Mouse (Mus musculus): Measurements from ENCODE around the gene Zfp276. TPM values are rescaled to one million over a fixed set of nuclear protein-coding genes. Genes with fewer than 3 reads are reported as not detected.
"Not testable (repeated sequence)": the region's sequence is repeated elsewhere in the genome, so short reads cannot be mapped to it uniquely, and the experiment has no call there.

Gene Zfp276
- polyA plus RNA-seq (2012; ENCODE audit: insufficient read depth, insufficient read length, missing spikeins) = 3.3 and 7.7 TPM in 2 replicates

- Histone ChIP-seq H3K4me1 (ENCODE audit: control insufficient read depth, insufficient read depth, insufficient read length, low read length) (peaks cover 8% of the 10 kb centered on the region; the same call in 1 of the 2 replicates), H3K27ac (replicated peaks; ENCODE audit: low read depth, low read length) (peak within 1 kb of the TSS; percentile 83), H3K4me3 (ENCODE audit: insufficient read depth, low read depth, low read length) (peak within 1 kb of the TSS; percentile 93)
Observed at GRCm38 (mm10) chr8:123254099-123254885, at the start of gene Zfp276, which contains the start of gene Vps9d1. Gene Zfp276, plus strand, starts transcription at chr8:123254195. Gene Vps9d1, minus strand, starts transcription at chr8:123254348.

DNA sequence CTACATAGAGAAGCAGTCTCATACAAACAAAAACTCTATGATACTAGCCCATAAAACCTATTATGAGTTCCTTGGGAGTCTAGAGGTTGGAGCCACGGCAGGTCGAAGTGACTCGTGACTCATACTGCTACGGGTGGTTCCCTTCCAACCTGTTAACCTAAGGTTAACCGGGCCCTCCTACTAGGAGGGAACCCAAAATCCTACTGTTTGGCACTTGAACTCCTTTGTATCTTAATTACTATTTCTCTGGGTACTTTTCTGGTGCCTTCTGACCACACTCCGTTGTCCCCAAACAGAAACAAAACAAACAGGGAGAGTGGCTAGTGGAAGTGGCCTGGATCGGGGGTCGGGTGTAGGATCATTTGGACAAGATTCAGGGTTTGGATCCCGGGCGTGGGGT, 42.1 kb upstream of the Zfp276 start:
- H3K27ac ChIP-seq (replicated peaks; ENCODE audit: low read depth, low read length) = no peak overlapping the region

DNA sequence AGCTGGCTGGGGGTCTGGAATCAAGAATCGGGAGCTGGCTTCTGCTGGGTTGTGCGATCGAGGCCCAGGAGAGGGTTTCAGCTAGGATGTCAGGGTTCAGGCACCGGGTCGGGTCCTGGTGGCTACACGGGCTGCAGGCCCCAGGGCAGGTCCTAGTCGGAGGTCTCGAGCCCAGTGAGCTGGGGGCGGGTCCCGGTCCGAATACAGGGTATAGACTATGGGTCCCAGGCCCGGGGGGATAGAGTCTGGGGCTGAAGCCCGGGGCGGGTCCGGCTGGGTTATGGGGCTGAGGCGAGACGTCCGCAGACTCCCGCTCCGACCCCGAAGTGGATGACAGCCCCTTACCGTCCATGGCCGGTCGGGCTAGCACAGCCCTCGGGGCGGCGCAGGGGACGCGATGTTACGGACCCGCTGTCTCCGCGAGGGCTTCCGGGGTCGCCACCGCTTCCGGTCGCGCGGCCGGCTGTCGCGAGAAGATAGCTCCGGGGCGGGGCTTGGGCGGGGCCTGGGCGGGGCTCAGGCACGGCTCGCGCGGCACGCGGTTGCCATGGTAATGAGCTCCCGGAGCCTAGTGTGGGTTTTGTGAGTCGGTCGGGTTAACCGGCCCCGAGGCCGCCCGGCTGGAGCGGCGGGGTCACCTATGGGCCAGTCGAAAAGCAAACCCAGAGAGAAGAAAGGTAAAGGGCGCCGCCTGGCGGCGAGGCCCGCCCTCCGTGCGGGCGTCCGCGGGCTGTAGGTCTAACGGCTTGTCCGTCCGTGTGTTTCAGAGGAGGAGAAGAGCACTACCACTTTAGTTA, 41.5 kb upstream of the Zfp276 start, which contains the start of the genes Chmp1a and Spata33:
Chmp1a (minus strand) TSS at position 443 of the 797 bp plus-strand sequence.
Spata33 (plus strand) TSS at position 512 of the 797 bp plus-strand sequence.
- H3K4me1 ChIP-seq (ENCODE audit: control insufficient read depth, insufficient read depth, insufficient read length, low read length) = no peaks in the 10 kb centered on the region
- peak within 1 kb of the TSS; percentile 63 for H3K27ac ChIP-seq (replicated peaks; ENCODE audit: low read depth, low read length)
- H3K4me3 ChIP-seq (ENCODE audit: insufficient read depth, low read depth, low read length) = peak within 1 kb of the TSS; percentile 97

More for the DNA sequence above, 42.1 kb upstream of the Zfp276 start:
- H3K4me3 ChIP-seq (ENCODE audit: insufficient read depth, low read depth, low read length) = peak overlapping the region; percentile 97
- no peaks in the 10 kb centered on the region for H3K4me1 ChIP-seq (ENCODE audit: control insufficient read depth, insufficient read depth, insufficient read length, low read length)

DNA sequence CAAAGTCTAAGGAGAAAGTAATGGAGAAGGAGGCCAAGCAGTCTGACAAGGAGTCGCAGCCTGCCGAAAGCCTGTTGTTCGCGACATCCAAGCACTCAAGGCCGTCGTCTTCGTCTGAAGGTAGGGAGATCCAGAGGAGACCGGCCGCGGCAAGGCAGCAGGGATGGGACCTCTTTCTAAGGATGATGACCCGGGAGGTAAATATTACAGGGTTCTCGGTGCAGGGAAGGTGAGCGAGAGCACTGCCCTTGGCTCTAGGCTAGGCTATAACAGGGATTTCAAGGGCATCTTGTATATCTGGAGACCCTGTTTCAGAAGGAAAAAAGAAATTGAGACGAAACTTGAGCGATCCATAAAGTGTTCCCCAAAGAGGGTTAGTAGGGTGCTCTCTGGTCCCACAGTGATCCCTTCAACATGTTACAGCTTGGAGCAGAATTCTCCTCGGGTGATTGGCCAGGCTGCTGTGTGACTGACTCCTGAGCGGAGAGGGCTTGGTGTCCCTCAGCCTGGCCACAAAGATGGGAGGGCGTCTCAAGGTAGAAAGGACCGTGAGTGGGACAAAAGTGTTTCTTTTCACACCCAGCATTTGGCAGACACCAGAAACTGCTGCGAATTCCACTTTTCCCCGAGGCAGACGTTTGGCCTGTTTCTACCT, 40.8 kb upstream of the Zfp276 start:
- Histone ChIP-seq H3K4me1 (ENCODE audit: control insufficient read depth, insufficient read depth, insufficient read length, low read length) (no peaks in the 10 kb centered on the region), H3K4me3 (ENCODE audit: insufficient read depth, low read depth, low read length) (peak overlapping the region; percentile 97), H3K27ac (replicated peaks; ENCODE audit: low read depth, low read length) (no peak overlapping the region)

DNA sequence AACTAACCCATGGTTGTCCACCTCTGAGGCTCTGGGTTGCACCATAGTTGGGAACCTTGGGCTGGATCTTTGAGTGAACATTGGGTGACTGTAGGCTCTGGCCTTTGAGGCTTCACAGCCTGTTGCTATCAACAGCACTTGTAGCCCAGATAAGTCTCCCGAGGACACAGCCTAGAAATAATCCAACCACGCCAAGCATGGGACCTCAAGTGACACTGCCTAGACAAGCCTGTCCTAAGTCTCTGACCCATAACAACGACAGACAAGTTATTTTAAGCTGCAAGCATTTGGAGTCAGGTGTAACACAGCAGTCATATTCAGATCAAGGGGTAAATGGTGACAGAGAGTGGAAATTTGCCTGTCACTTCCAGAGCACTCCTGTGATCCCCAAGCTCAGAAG, 38.6 kb upstream of the Zfp276 start:
- H3K27ac ChIP-seq (replicated peaks; ENCODE audit: low read depth, low read length) = no peak overlapping the region
- no peak overlapping the region for H3K4me3 ChIP-seq (ENCODE audit: insufficient read depth, low read depth, low read length)
- no peaks in the 10 kb centered on the region for H3K4me1 ChIP-seq (ENCODE audit: control insufficient read depth, insufficient read depth, insufficient read length, low read length)

DNA sequence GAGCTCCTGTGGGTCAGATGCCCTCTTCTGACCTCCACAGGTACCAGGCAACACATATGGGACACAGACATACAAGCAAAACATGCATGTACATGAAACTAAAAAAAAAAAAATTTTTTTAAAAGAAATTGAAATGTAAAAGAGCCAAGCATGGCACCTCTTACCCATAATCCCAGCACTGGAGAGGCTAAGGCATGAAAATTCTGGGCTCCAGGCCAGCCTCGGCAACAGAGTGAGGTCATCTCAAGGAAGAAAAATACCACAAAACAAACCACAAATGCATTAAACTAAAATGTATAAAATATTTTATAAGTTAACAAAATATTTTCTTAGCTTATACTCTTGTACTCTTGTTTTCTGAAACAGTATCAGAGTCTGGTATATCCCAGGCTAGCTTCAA, 33.1 kb upstream of the Zfp276 start:
- no peak overlapping the region for H3K27ac ChIP-seq (replicated peaks; ENCODE audit: low read depth, low read length)
- no peak overlapping the region for H3K4me3 ChIP-seq (ENCODE audit: insufficient read depth, low read depth, low read length)
- H3K4me1 ChIP-seq (ENCODE audit: control insufficient read depth, insufficient read depth, insufficient read length, low read length) = peaks cover 3% of the 10 kb centered on the region; the same call in 1 of the 2 replicates

DNA sequence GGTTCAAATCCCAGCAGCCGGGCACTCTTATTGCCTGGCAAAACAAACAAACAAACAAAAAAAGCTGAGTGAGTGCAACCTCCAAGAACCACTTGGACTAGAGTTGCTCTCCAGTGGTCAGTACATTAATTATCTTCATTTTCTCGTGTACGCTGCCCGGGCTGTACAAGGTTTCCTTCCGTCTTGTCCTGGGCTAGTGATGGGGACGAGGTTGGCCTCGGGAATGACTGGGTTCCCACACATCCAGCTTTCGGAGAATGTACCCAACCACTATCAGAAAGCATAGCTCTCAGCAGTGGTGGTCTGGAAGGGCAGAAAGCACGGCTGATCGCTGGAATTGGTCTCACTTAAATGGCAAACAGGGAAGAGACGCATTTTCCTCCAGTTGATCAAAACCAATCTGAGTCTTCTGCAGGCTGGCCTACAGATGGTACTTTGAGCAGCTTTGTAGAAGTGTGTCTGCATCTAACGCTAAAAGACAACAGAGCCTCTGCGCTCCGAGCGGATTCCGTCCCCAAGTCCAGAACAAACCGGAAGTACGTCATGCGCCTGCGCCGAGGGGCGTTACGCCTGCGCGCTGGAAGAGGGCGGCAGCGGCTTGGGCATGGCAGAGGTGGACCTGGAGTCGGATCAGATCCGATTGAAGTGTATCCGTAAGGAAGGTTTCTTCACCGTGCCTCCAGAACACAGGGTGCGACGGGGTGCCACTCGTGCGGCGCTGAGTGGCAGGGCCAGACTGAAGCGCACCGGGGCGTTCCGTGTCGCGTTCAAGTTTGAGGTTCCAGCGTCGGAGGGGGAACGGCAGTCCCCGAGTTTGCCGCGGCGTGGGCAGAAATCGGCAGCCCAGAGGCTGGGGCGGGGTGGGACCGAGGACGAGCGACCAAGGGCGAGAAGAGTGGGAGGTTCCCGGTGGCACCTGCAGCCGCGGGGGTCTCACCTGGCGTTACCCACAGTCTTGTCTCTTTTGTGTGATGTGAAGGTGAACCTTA, 29.4 kb upstream of the Zfp276 start, which contains the start of gene Cdk10:
Cdk10 (plus strand) TSS at position 565 of the 989 bp plus-strand sequence.
- peak within 1 kb of the TSS; percentile 89 for H3K27ac ChIP-seq (replicated peaks; ENCODE audit: low read depth, low read length)

GRCm38 (mm10) chr8:123228416-123228815, 25.6 kb upstream of the Zfp276 start:
- no peak overlapping the region for H3K4me3 ChIP-seq (ENCODE audit: insufficient read depth, low read depth, low read length)
- peaks cover 3% of the 10 kb centered on the region; the same call in 1 of the 2 replicates for H3K4me1 ChIP-seq (ENCODE audit: control insufficient read depth, insufficient read depth, insufficient read length, low read length)
- H3K27ac ChIP-seq (replicated peaks; ENCODE audit: low read depth, low read length) = no peak overlapping the region

More for the DNA sequence above, 29.4 kb upstream of the Zfp276 start, which contains the start of gene Cdk10:
- peaks cover 3% of the 10 kb centered on the region; the same call in 1 of the 2 replicates for H3K4me1 ChIP-seq (ENCODE audit: control insufficient read depth, insufficient read depth, insufficient read length, low read length)
- H3K4me3 ChIP-seq (ENCODE audit: insufficient read depth, low read depth, low read length) = peak within 1 kb of the TSS; percentile 78

DNA sequence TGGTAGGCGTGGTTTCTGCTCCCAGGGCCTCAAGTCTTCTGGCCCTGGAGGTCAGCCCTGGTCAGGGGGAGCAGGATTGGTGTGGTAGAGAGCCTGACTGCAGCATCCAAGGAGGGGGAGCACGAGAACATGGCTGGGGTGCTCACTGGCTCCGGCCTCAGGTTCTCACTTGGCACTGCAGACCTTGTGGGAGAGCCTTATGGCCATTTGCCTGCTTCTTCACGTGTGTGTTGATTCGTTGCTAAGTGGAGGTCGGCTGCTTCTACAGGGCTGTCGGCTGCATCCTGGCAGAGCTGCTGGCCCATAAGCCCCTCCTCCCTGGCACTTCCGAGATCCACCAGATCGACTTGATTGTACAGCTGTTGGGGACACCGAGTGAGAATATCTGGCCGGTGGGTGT, 23.7 kb upstream of the Zfp276 start:
- not testable (repeated sequence) for H3K27ac ChIP-seq (replicated peaks; ENCODE audit: low read depth, low read length); H3K4me1 ChIP-seq (ENCODE audit: control insufficient read depth, insufficient read depth, insufficient read length, low read length); H3K4me3 ChIP-seq (ENCODE audit: insufficient read depth, low read depth, low read length)

GRCm38 (mm10) chr8:123231742-123232141, 22.3 kb upstream of the Zfp276 start:
- Histone ChIP-seq H3K4me1 (ENCODE audit: control insufficient read depth, insufficient read depth, insufficient read length, low read length) (peaks cover 4% of the 10 kb centered on the region; the same call in 1 of the 2 replicates), H3K27ac (replicated peaks; ENCODE audit: low read depth, low read length) (no peak overlapping the region), H3K4me3 (ENCODE audit: insufficient read depth, low read depth, low read length) (no peak overlapping the region)

GRCm38 (mm10) chr8:123232553-123232952, 21.4 kb upstream of the Zfp276 start:
- H3K4me1 ChIP-seq (ENCODE audit: control insufficient read depth, insufficient read depth, insufficient read length, low read length) = peaks cover 4% of the 10 kb centered on the region; the same call in 1 of the 2 replicates
- no peak overlapping the region for H3K27ac ChIP-seq (replicated peaks; ENCODE audit: low read depth, low read length)
- H3K4me3 ChIP-seq (ENCODE audit: insufficient read depth, low read depth, low read length) = no peak overlapping the region

- Histone ChIP-seq H3K27ac (replicated peaks; ENCODE audit: low read depth, low read length) (no peak overlapping the region), H3K4me3 (ENCODE audit: insufficient read depth, low read depth, low read length) (no peak overlapping the region), H3K4me1 (ENCODE audit: control insufficient read depth, insufficient read depth, insufficient read length, low read length) (peaks cover 4% of the 10 kb centered on the region; the same call in 1 of the 2 replicates)
Observed at GRCm38 (mm10) chr8:123233300-123233699, 20.7 kb upstream of the Zfp276 start.

- Histone ChIP-seq H3K4me1 (ENCODE audit: control insufficient read depth, insufficient read depth, insufficient read length, low read length) (peaks cover 4% of the 10 kb centered on the region; the same call in 1 of the 2 replicates), H3K27ac (replicated peaks; ENCODE audit: low read depth, low read length) (no peak overlapping the region), H3K4me3 (ENCODE audit: insufficient read depth, low read depth, low read length) (no peak overlapping the region)
Observed at GRCm38 (mm10) chr8:123233760-123234159, 20.2 kb upstream of the Zfp276 start.

All from brown adipose tissue, adult 24 weeks (tissue).